Mouse (Mus musculus): Measurements from ENCODE around the gene Pom121.

GRCm38 (mm10) chr5:135367841-135368240 is 26.5 kb downstream of the Pom121 start:
- peak; percentile 47 for TF ChIP-seq CTCF (IDR thresholded peaks at IDR 0.05; ENCODE audit: low read depth)
- TF ChIP-seq EP300 (IDR thresholded peaks at IDR 0.05; ENCODE audit: low read depth) = no peak
